Mouse (Mus musculus) layer of hippocampus, adult 6 months (tissue): ENCODE data around the gene Rsl1d1. TPM values are rescaled to one million over a fixed set of nuclear protein-coding genes. Genes with fewer than 3 reads are reported as not detected.
A peak's percentile ranks its signal among the peaks of the same experiment; 100 is the strongest.

Source experiments
- long read RNA-seq, 2 experiments: library from polyadenylated mRNA; unstranded; transcript quantifications; one replicate each; pipeline ENCODE4 v2.0.0; 2019 to 2020
- microRNA-seq: library from miRNA; unstranded; fragments of <30 nt; microRNA quantifications from one replicate; pipeline ENCODE4 v1.2.0, GENCODE M21; 2020
- polyA plus RNA-seq: library from polyadenylated mRNA; unstranded; fragments of <200 nt; fragmentation: Nextera tagmentation; gene quantifications from 2 replicates; pipeline ENCODE4 v1.2.3, GENCODE M21; 2021

Rsl1d1 gene
- 43.2 and 44.0 TPM in 2 replicates for polyA plus RNA-seq
- long read RNA-seq, experiment 1, transcript Rsl1d1-201 (9 exons, 1,945 nt) = major isoform, 100 of 138 reads
- long read RNA-seq, experiment 1, partial matches to known transcripts = 27 of 138 reads
- long read RNA-seq, experiment 1, other reads (novel, unspliced or antisense) = 10 of 138 reads
- long read RNA-seq, experiment 2, transcript Rsl1d1-201 (9 exons, 1,945 nt) = major isoform, 363 of 396 reads
- long read RNA-seq, experiment 2, partial matches to known transcripts = 8 of 396 reads
- long read RNA-seq, experiment 2, other reads (novel, unspliced or antisense) = 24 of 396 reads

GRCm38 (mm10) chr16:11202571-11203554 lies at the start of gene Rsl1d1:
TSS of gene Rsl1d1 (minus strand) at chr16:11203331.

GRCm38 (mm10) chr16:11176208-11176883 lies 26.8 kb downstream of the Rsl1d1 start, which contains the start of gene Zc3h7a:
TSS of gene Zc3h7a (minus strand) at chr16:11176393.

Small RNAs within 50 kb of the gene (microRNA-seq; reads per million reads assigned to microRNA genes)
- gene Gm23935 = 3.9 reads per million, percentile 13 among the genes with 10 or more reads in this experiment

Other genes with a start within 250 kb of the Rsl1d1 start
- gene Snn, start 142.4 kb downstream of the Rsl1d1 start, polyA plus RNA-seq = 30.0 and 39.6 TPM in 2 replicates
- 19.2 and 24.8 TPM in 2 replicates for gene Litaf, start 137.2 kb downstream of the Rsl1d1 start, polyA plus RNA-seq
- 12.3 and 13.4 TPM in 2 replicates for gene Txndc11, start 68.7 kb downstream of the Rsl1d1 start, polyA plus RNA-seq
- 9.9 and 12.9 TPM in 2 replicates for gene Zc3h7a, start 26.9 kb downstream of the Rsl1d1 start, polyA plus RNA-seq
- gene Gspt1, start 51.0 kb upstream of the Rsl1d1 start, polyA plus RNA-seq = 14.6 and 16.5 TPM in 2 replicates
- gene Tnfrsf17, start 110.5 kb upstream of the Rsl1d1 start, polyA plus RNA-seq = 1.5 and 2.2 TPM in 2 replicates
- gene Snx29, start 119.6 kb upstream of the Rsl1d1 start, polyA plus RNA-seq = 3.3 and 3.5 TPM in 2 replicates